Mouse (Mus musculus) spleen, postnatal 14 days (tissue): ENCODE measurements around the gene Ldlrap1.
A peak's percentile ranks its signal among the peaks of the same experiment; 100 is the strongest.

Experiments used
- DNase-seq, 2 experiments: peaks; one replicate each; pipeline ENCODE4 v3.0.0; 2021 to 2022; ENCODE audit warnings: low spot score in 2 of 2

Gene Ldlrap1

GRCm38 (mm10) chr4:134713937-134714336, 53.9 kb downstream of the Ldlrap1 start:
- DNase-seq = peak; percentile 65 to 82

GRCm38 (mm10) chr4:134705311-134705710, 62.5 kb downstream of the Ldlrap1 start:
- no peak for DNase-seq

- no peak for DNase-seq
Observed at GRCm38 (mm10) chr4:134704590-134704989, 63.2 kb downstream of the Ldlrap1 start.

DNA sequence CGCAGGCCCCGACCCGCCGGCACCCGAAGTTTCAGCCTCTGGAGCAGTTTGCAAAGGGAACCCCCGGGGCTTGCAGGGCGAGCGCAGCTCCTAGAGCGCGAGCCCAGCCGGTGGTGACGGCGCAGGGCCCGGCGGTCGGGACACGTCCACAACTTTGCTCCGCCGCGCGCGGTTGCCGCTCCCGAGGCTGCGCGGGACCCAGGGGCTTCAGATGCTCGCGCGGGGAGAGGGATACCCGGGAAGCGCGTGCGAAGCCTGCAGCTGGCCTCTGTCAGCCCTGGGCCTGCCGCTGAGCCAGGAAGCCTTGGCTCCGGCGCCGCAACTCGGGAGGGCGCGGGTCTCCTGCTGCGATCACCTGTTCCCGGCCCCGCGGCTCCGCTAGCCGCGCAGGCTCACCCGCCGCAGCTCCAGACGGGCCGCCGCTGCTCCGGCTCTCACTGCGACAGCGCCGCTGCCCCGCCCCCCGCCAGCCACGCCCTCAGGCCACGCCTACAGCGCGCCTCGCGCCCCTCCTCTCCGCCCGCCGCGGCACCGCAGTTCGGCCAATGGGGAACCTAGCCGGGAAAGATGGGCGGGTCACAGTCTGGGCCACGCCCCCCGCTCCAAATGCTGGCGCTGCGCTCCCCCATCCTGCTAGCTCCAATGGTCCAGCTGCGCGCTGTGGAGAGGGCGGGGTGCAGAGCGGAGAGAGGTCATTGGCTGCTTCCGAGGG, 63.8 kb downstream of the Ldlrap1 start, which contains the start of gene Man1c1:
Gene Man1c1 (minus strand): TSS at position 456 of the 712 bp plus-strand sequence.
- DNase-seq = peak; percentile 95 to 97

GRCm38 (mm10) chr4:134702981-134703834, 64.6 kb downstream of the Ldlrap1 start:
- peak in 1 of 2 experiments; percentile 28 for DNase-seq

DNA sequence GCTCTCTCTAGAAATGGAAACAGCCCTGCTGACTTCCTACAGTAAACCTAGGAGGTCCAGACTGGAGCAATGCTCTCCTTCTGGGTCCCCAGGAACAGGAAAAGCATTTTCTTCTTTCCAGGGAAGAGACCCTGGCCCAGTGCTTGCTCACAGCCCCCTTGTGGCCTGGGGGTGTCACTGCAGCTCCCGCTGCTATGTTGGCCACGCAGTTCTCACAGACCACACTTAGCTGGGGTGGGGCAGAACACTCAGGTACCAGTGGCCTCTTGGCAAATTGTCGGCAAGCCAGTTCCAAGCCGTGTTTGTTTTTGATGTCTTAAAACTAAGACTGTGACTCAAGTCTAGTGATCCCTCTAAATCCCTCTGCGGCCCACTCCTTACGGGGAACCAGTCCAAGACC, 65.9 kb downstream of the Ldlrap1 start:
- DNase-seq = peak; percentile 30 to 61

DNA sequence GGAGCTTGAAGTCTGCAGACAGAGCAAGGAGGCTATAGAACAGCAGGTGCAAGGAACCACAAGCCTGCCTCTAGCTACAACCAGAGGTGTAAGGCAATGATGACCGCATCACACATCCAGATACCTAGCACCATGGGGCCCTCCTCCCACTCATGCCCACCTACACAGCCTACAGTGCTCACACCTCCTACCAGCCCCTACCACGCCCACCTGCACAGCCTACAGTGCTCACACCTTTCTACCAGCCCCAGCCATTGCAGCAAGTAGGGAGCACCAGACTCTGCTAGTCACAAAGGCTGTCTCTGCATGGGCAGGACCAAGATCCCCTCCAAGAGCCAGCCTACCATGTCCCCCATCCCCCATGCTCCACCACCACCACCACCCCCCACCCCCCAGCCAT, 66.9 kb downstream of the Ldlrap1 start:
- no peak for DNase-seq

DNA sequence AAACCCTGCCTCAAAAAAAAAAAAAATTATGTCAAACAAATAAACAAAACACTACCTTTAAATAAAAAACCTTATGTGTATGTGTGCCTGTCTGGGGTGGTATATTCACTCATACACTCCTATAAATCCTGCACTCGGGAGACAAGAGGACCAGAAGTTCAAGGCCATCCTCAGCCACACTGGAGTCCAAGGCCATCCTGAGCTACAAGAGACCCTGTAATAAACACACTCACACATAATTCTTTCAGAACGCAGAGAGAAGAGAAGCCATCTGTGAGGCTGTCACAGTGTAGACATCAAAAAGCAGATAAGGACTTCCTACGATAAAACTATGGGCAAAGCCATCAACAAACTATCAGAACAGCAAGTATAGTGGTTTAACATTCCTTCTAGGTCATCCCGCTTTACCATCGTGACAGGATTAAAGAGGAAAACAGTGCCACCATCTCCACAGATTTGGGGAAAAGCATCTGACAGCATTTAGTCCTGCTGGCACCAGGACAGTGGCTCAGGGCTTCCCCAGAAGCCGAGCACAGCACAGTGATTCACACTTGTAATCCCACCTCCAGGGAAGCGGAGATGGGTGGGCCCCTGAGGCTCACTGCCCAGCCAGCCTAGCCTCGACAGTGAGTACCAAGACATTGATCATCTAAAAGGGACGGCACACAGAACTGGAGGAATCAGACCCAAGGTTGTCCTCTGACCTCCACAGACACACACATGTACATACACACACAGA, 74.5 kb downstream of the Ldlrap1 start:
- DNase-seq = no peak

DNA sequence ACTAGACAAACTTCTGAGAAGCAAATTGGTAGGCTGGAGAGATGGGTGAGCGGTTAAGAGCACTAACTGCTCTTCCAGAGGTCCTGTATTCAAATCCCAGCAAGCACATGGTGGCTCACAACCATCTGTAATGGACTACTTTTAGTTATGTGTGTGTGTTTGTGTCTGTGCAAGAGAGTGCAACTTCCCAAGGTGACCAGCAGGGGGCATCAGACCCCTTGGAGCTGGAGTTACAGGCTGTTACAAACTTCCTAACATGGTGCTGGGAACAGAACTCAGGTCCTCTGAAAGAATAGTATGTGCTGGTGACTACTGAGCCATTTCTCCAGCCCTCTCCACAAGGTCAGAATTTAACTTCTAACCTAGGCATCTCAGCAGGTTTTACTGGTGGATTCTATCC, 75.4 kb downstream of the Ldlrap1 start:
- DNase-seq = no peak
